Mouse (Mus musculus): ENCODE measurements around the gene 9230102O04Rik.

GRCm38 (mm10) chr2:9874467-9875219, 14.7 kb downstream of the 9230102O04Rik start:
- no peak for TF ChIP-seq GATA1 (IDR thresholded peaks at IDR 0.05; ENCODE audit: borderline replicate concordance, low read length)
- no peak for TF ChIP-seq FLI1 (IDR thresholded peaks at IDR 0.05; ENCODE audit: low read length)

Data from megakaryocyte, embryonic 14.5 days (primary cell).